Comparison of ENCODE assay signal across 8 mouse cellular contexts in genomic region chr3:101596686-101597085, GRCm38 (mm10). TPM values are rescaled to one million over a fixed set of nuclear protein-coding genes. Genes with fewer than 3 reads are reported as not detected.
A peak's percentile ranks its signal among the peaks of the same experiment; 100 is the strongest.
DNase-seq lines count a peak whose midpoint lies in the region; ATAC-seq lines count a peak whose summit lies in the region.

No protein-coding gene starts in this region.

- no peak for DNase-seq in forebrain, embryonic 10.5 days (ENCODE audit: extremely low spot score, low spot score)
- no peak for DNase-seq in neural tube, embryonic 10.5 days (ENCODE audit: extremely low spot score, low spot score)
- DNase-seq in hindbrain, embryonic 14.5 days (ENCODE audit: low spot score): peak; percentile 65
- no peak for DNase-seq in gastrocnemius, adult 18-20 months (ENCODE audit: low spot score)
- DNase-seq in adrenal gland, postnatal 25 days: no peak

- peak overlapping the region; percentile 13; the same call in 1 of the 2 replicates for H3K4me2 ChIP-seq in forebrain, embryonic 13.5 days
- H3K4me2 ChIP-seq in neural tube, embryonic 13.5 days: 0 out of 2 replicates have a peak overlapping the region, but pooled peaks have one; percentile 3
- H3K4me2 ChIP-seq in hindbrain, embryonic 14.5 days (replicated peaks): no peak overlapping the region; the same call in 1 of the 2 replicates
- H3K4me2 ChIP-seq in stomach, embryonic 15.5 days: no peak overlapping the region

- H3K27ac ChIP-seq in forebrain, embryonic 13.5 days: peak overlapping the region; percentile 55
- no peak overlapping the region for H3K27ac ChIP-seq in forebrain, embryonic 10.5 days
- peak overlapping the region; percentile 59 for H3K27ac ChIP-seq in neural tube, embryonic 13.5 days (replicated peaks)
- H3K27ac ChIP-seq in hindbrain, embryonic 14.5 days: no peak overlapping the region
- peak overlapping the region; percentile 42; the same call in 1 of the 2 replicates for H3K27ac ChIP-seq in stomach, embryonic 15.5 days

- no peaks in the 10 kb centered on the region for H3K9me3 ChIP-seq in forebrain, embryonic 13.5 days (replicated peaks)
- H3K9me3 ChIP-seq in forebrain, embryonic 10.5 days: no peaks in the 10 kb centered on the region
- H3K9me3 ChIP-seq in neural tube, embryonic 13.5 days: no peaks in the 10 kb centered on the region
- no peaks in the 10 kb centered on the region for H3K9me3 ChIP-seq in hindbrain, embryonic 14.5 days (ENCODE audit: control insufficient read depth, low read length)
- no peaks in the 10 kb centered on the region for H3K9me3 ChIP-seq in stomach, embryonic 15.5 days

- no peak for ATAC-seq in forebrain, embryonic 13.5 days
- no peak for ATAC-seq in neural tube, embryonic 13.5 days (ENCODE audit: low read depth)
- no peak for ATAC-seq in hindbrain, embryonic 14.5 days (ENCODE audit: low FRiP score)
- no peak for ATAC-seq in stomach, embryonic 15.5 days (ENCODE audit: insufficient read depth, low FRiP score, low read depth)

- peaks cover 29% of the 10 kb centered on the region for H3K36me3 ChIP-seq in forebrain, embryonic 13.5 days (ENCODE audit: poor library complexity, severe bottlenecking)
- H3K36me3 ChIP-seq in forebrain, embryonic 10.5 days (replicated peaks): peaks cover 48% of the 10 kb centered on the region
- peaks cover 29% of the 10 kb centered on the region for H3K36me3 ChIP-seq in neural tube, embryonic 13.5 days
- peaks cover 33% of the 10 kb centered on the region for H3K36me3 ChIP-seq in hindbrain, embryonic 14.5 days (replicated peaks; ENCODE audit: control insufficient read depth, insufficient read depth)
- peaks cover 17% of the 10 kb centered on the region for H3K36me3 ChIP-seq in stomach, embryonic 15.5 days

- 47% methylated on average over 8 of the region's 8 CpGs for WGBS in forebrain, embryonic 13.5 days
- 85% methylated on average over 8 of the region's 8 CpGs for WGBS in forebrain, embryonic 10.5 days
- WGBS in neural tube, embryonic 13.5 days: 56% methylated on average over 8 of the region's 8 CpGs
- 48% methylated on average over 8 of the region's 8 CpGs for WGBS in hindbrain, embryonic 14.5 days
- WGBS in stomach, embryonic 15.5 days: 40% methylated on average over 8 of the region's 8 CpGs

- peaks cover 77% of the 10 kb centered on the region for H3K4me1 ChIP-seq in forebrain, embryonic 13.5 days
- H3K4me1 ChIP-seq in forebrain, embryonic 10.5 days: peaks cover 68% of the 10 kb centered on the region
- H3K4me1 ChIP-seq in neural tube, embryonic 13.5 days (replicated peaks): peaks cover 81% of the 10 kb centered on the region
- peaks cover 64% of the 10 kb centered on the region for H3K4me1 ChIP-seq in hindbrain, embryonic 14.5 days (replicated peaks; ENCODE audit: control insufficient read depth, insufficient read depth, low read length)
- H3K4me1 ChIP-seq in stomach, embryonic 15.5 days: peaks cover 43% of the 10 kb centered on the region

- no peak overlapping the region for H3K4me3 ChIP-seq in forebrain, embryonic 13.5 days
- H3K4me3 ChIP-seq in forebrain, embryonic 10.5 days: no peak overlapping the region
- no peak overlapping the region for H3K4me3 ChIP-seq in neural tube, embryonic 13.5 days
- H3K4me3 ChIP-seq in hindbrain, embryonic 14.5 days (replicated peaks; ENCODE audit: low read length): no peak overlapping the region
- no peak overlapping the region for H3K4me3 ChIP-seq in stomach, embryonic 15.5 days (replicated peaks)

- H3K27me3 ChIP-seq in forebrain, embryonic 13.5 days: no peaks in the 10 kb centered on the region
- H3K27me3 ChIP-seq in forebrain, embryonic 10.5 days (ENCODE audit: poor library complexity, severe bottlenecking): no peaks in the 10 kb centered on the region
- H3K27me3 ChIP-seq in neural tube, embryonic 13.5 days: no peaks in the 10 kb centered on the region
- no peaks in the 10 kb centered on the region for H3K27me3 ChIP-seq in hindbrain, embryonic 14.5 days (ENCODE audit: control insufficient read depth, insufficient read depth, low read length)
- H3K27me3 ChIP-seq in stomach, embryonic 15.5 days (replicated peaks): no peaks in the 10 kb centered on the region

- H3K9ac ChIP-seq in forebrain, embryonic 13.5 days: no peak overlapping the region
- no peak overlapping the region for H3K9ac ChIP-seq in neural tube, embryonic 13.5 days
- no peak overlapping the region for H3K9ac ChIP-seq in hindbrain, embryonic 14.5 days
- no peak overlapping the region for H3K9ac ChIP-seq in stomach, embryonic 15.5 days

RNA-seq across cellular contexts. Expression of gene Atp1a1, which starts 7.8 kb away (rescaled TPM):
- polyA plus RNA-seq in forebrain, embryonic 13.5 days (2015; fragmentation: Nextera tagmentation; extraction: Ambion mirVana): 32.5 and 34.0 TPM in 2 replicates
- polyA plus RNA-seq in forebrain, embryonic 10.5 days (2016; fragmentation: Nextera tagmentation; extraction: Ambion mirVana): 42.8 and 48.2 TPM in 2 replicates
- 66.4 and 69.5 TPM in 2 replicates for polyA plus RNA-seq in neural tube, embryonic 13.5 days (2015; fragmentation: Nextera tagmentation; extraction: Ambion mirVana)
- polyA plus RNA-seq in hindbrain, embryonic 14.5 days (2014; fragmentation: Nextera tagmentation; extraction: Ambion mirVana): 105 and 112 TPM in 2 replicates
- polyA plus RNA-seq in stomach, embryonic 15.5 days (2015; fragmentation: Nextera tagmentation; extraction: Ambion mirVana): 142 and 173 TPM in 2 replicates
- 100 to 1,000 TPM in 1 of 2 experiments, 10 to 100 TPM in 1; 59.0 to 119 TPM for total RNA-seq in gastrocnemius, adult 18-20 months (2021)
- total RNA-seq in adrenal gland, postnatal 25 days (2021): 768 and 861 TPM in 2 replicates

Comparison
In these comparisons a context has a peak if more than half of its experiments do, and no peak if none do; other contexts are left out.
1. H3K27ac ChIP-seq: peak in forebrain, embryonic 13.5 days (single experiment), neural tube, embryonic 13.5 days (single experiment) and stomach, embryonic 15.5 days (single experiment); none in forebrain, embryonic 10.5 days (single experiment) and hindbrain, embryonic 14.5 days (single experiment).
2. H3K4me2 ChIP-seq: peak in forebrain, embryonic 13.5 days (single experiment) and neural tube, embryonic 13.5 days (single experiment); none in hindbrain, embryonic 14.5 days (single experiment) and stomach, embryonic 15.5 days (single experiment).